Mouse (Mus musculus) liver, embryonic 11.5 days (tissue): ENCODE results near the gene Trpc5. TPM values are rescaled to one million over a fixed set of nuclear protein-coding genes. Genes with fewer than 3 reads are reported as not detected.

Experiments used
- ATAC-seq: fragments of 200-750 bp; cut with Nextera tagmentation; replicated peaks from 2 replicates; pipeline ENCODE4 v1.8.0; 2017; ENCODE audit warnings: moderate number of reproducible peaks, mild to moderate bottlenecking, moderate TSS enrichment, moderate library complexity; ENCODE audit not compliant: low FRiP score
- DNase-seq: peaks from one replicate; pipeline ENCODE4 v3.0.0-alpha.2; 2017; ENCODE audit warnings: low spot score
- H3K27ac ChIP-seq: fragments of 300-500 bp; sonication (generic); 2 replicates; pipeline ENCODE4 v1.5.1; 2014; ENCODE audit warnings: mild to moderate bottlenecking, low read depth, low read length, control low read depth
- H3K27me3 ChIP-seq: fragments of 300-500 bp; sonication (generic); replicated peaks from 2 replicates; pipeline ENCODE4 v1.6.1; 2014; ENCODE audit warnings: low read length, mixed read lengths; ENCODE audit not compliant: control insufficient read depth, insufficient read depth
- H3K36me3 ChIP-seq: fragments of 300-500 bp; sonication (generic); 2 replicates; pipeline ENCODE4 v1.6.1; 2014; ENCODE audit warnings: mild to moderate bottlenecking, low read length, moderate library complexity, mixed read lengths; ENCODE audit not compliant: control insufficient read depth, insufficient read depth
- H3K4me1 ChIP-seq: fragments of 300-500 bp; sonication (generic); replicated peaks from 2 replicates; pipeline ENCODE4 v1.6.1; 2014; ENCODE audit warnings: low read length, mixed read lengths; ENCODE audit not compliant: control insufficient read depth, insufficient read depth
- H3K4me2 ChIP-seq: fragments of 300-500 bp; sonication (generic); 2 replicates; pipeline ENCODE4 v1.6.1; 2014; ENCODE audit warnings: mild to moderate bottlenecking, control low read depth, moderate library complexity
- H3K4me3 ChIP-seq: fragments of 300-500 bp; sonication (generic); 2 replicates; pipeline ENCODE4 v1.5.1; 2014; ENCODE audit warnings: low read depth, low read length, control low read depth
- H3K9ac ChIP-seq: fragments of 300-500 bp; sonication (generic); 2 replicates; pipeline ENCODE4 v1.6.1; 2014; ENCODE audit warnings: low read depth, low read length, control low read depth
- H3K9me3 ChIP-seq: fragments of 300-500 bp; sonication (generic); 2 replicates; pipeline ENCODE4 v1.6.1; 2016; ENCODE audit warnings: low read length, inconsistent platforms, mixed read lengths; ENCODE audit not compliant: control insufficient read depth
- WGBS: fragments of 180-500 bp; shearing (Covaris S2); extraction: QIAGEN DNeasy Blood & Tissue Kit; methylation state at CpG from one replicate; pipeline ENCODE4 v1.1.7; 2014; 5-methylcytosine and 5-hydroxymethylcytosine counted together
- polyA plus RNA-seq: library from polyadenylated mRNA; unstranded; fragments of >200 nt; fragmentation: Nextera tagmentation; extraction: Ambion mirVana; gene quantifications from 2 replicates; pipeline ENCODE4 v1.2.1, GENCODE M21; 2014

Gene Trpc5
- 0.08 and 0.26 TPM in 2 replicates for polyA plus RNA-seq

- H3K36me3 ChIP-seq = no peaks in the 10 kb centered on the region
- ATAC-seq = no peak
- H3K9ac ChIP-seq = no peak within 1 kb of the TSS
- no peaks in the 10 kb centered on the region for H3K9me3 ChIP-seq
- peaks cover 29% of the 10 kb centered on the region for H3K27me3 ChIP-seq
- no peak for DNase-seq
- no peaks in the 10 kb centered on the region for H3K4me1 ChIP-seq
- peak within 1 kb of the TSS; percentile 36 for H3K4me3 ChIP-seq
- H3K27ac ChIP-seq = no peak within 1 kb of the TSS
- 38% methylated on average over 1 of the region's 1 CpGs for WGBS
- H3K4me2 ChIP-seq = peak within 1 kb of the TSS; percentile 52
Observed at GRCm38 (mm10) chrX:144688142-144688206, at the start of gene Trpc5. TSS of gene Trpc5 (minus strand) at chrX:144688180.

- Histone ChIP-seq H3K27me3 (no peaks in the 10 kb centered on the region), H3K36me3 (no peaks in the 10 kb centered on the region), H3K9ac (no peak overlapping the region), H3K4me3 (no peak overlapping the region), H3K4me1 (no peaks in the 10 kb centered on the region), H3K27ac (no peak overlapping the region), H3K4me2 (no peak overlapping the region), H3K9me3 (no peaks in the 10 kb centered on the region)
- ATAC-seq (no peak), DNase-seq (no peak)
- WGBS = 60% methylated on average over 1 of the region's 1 CpGs
Observed at GRCm38 (mm10) chrX:144716330-144716729, 28.4 kb upstream of the Trpc5 start.

- ATAC-seq (no peak), DNase-seq (no peak)
- Histone ChIP-seq H3K27ac (no peak overlapping the region), H3K36me3 (no peaks in the 10 kb centered on the region), H3K9me3 (no peaks in the 10 kb centered on the region), H3K9ac (no peak overlapping the region), H3K4me1 (no peaks in the 10 kb centered on the region), H3K4me2 (peak overlapping the region; percentile 52), H3K4me3 (0 out of 2 replicates have a peak overlapping the region, but pooled peaks have one; percentile 17), H3K27me3 (peaks cover 29% of the 10 kb centered on the region)
- 13% methylated on average over 7 of the region's 7 CpGs for WGBS
Observed at GRCm38 (mm10) chrX:144689859-144690181, 1.8 kb upstream of the Trpc5 start.

- Histone ChIP-seq H3K27me3 (peaks cover 29% of the 10 kb centered on the region), H3K36me3 (no peaks in the 10 kb centered on the region), H3K4me1 (no peaks in the 10 kb centered on the region), H3K4me2 (peak overlapping the region; percentile 52), H3K4me3 (peak overlapping the region; percentile 36), H3K9ac (no peak overlapping the region), H3K27ac (no peak overlapping the region), H3K9me3 (no peaks in the 10 kb centered on the region)
- WGBS = 11% methylated on average over 21 of the region's 21 CpGs
- ATAC-seq (peak; percentile 53), DNase-seq (peak; percentile 31)
Observed at GRCm38 (mm10) chrX:144689119-144689858, 1.3 kb upstream of the Trpc5 start.

- H3K27ac ChIP-seq = no peak within 1 kb of the TSS
- peak within 1 kb of the TSS; percentile 36 for H3K4me3 ChIP-seq
- ATAC-seq (peak; percentile 60), DNase-seq (no peak)
- H3K27me3 ChIP-seq = peaks cover 29% of the 10 kb centered on the region
- H3K36me3 ChIP-seq = no peaks in the 10 kb centered on the region
- no peaks in the 10 kb centered on the region for H3K4me1 ChIP-seq
- peak within 1 kb of the TSS; percentile 52 for H3K4me2 ChIP-seq
- 11% methylated on average over 13 of the region's 31 CpGs for WGBS
- H3K9me3 ChIP-seq = no peaks in the 10 kb centered on the region
- H3K9ac ChIP-seq = no peak within 1 kb of the TSS
Observed at GRCm38 (mm10) chrX:144688207-144689118, 483 bp upstream of the Trpc5 start, which contains the start of gene Rtl4. TSS of gene Rtl4 (plus strand) at chrX:144688907.

GRCm38 (mm10) chrX:144687742-144688141 lies 238 bp downstream of the Trpc5 start:
- no peaks in the 10 kb centered on the region for H3K36me3 ChIP-seq
- H3K4me2 ChIP-seq = peak overlapping the region; percentile 52
- H3K27me3 ChIP-seq = peaks cover 29% of the 10 kb centered on the region
- H3K4me1 ChIP-seq = no peaks in the 10 kb centered on the region
- H3K4me3 ChIP-seq = 0 out of 2 replicates have a peak overlapping the region, but pooled peaks have one; percentile 4
- no peak for ATAC-seq
- DNase-seq = peak; percentile 29
- WGBS = 23% methylated on average over 20 of the region's 20 CpGs
- H3K27ac ChIP-seq = no peak overlapping the region
- H3K9me3 ChIP-seq = no peaks in the 10 kb centered on the region
- H3K9ac ChIP-seq = no peak overlapping the region

- H3K36me3 ChIP-seq = no peaks in the 10 kb centered on the region
- H3K4me3 ChIP-seq = no peak overlapping the region
- no peaks in the 10 kb centered on the region for H3K9me3 ChIP-seq
- DNase-seq (no peak), ATAC-seq (no peak)
- no peaks in the 10 kb centered on the region for H3K4me1 ChIP-seq
- no peak overlapping the region for H3K4me2 ChIP-seq
- H3K27me3 ChIP-seq = peaks cover 2% of the 10 kb centered on the region; the same call in 1 of the 2 replicates
- no peak overlapping the region for H3K27ac ChIP-seq
- no peak overlapping the region for H3K9ac ChIP-seq
- WGBS = 54% methylated on average over 2 of the region's 2 CpGs
Observed at GRCm38 (mm10) chrX:144652196-144652595, 35.8 kb downstream of the Trpc5 start.

GRCm38 (mm10) chrX:144645394-144645793 lies 42.6 kb downstream of the Trpc5 start:
- ATAC-seq (no peak), DNase-seq (no peak)
- Histone ChIP-seq H3K4me2 (no peak overlapping the region), H3K9ac (no peak overlapping the region), H3K27ac (no peak overlapping the region), H3K4me1 (no peaks in the 10 kb centered on the region), H3K36me3 (no peaks in the 10 kb centered on the region), H3K4me3 (no peak overlapping the region), H3K27me3 (no peaks in the 10 kb centered on the region; the same call in 1 of the 2 replicates), H3K9me3 (no peaks in the 10 kb centered on the region)
- 30% methylated on average over 1 of the region's 1 CpGs for WGBS

- H3K4me2 ChIP-seq = no peak overlapping the region
- H3K27ac ChIP-seq = no peak overlapping the region
- whole genome bisulfite sequencing = 49% methylated on average over 2 of the region's 3 CpGs
- no peak for DNase-seq
- no peaks in the 10 kb centered on the region; the same call in 1 of the 2 replicates for H3K27me3 ChIP-seq
- no peaks in the 10 kb centered on the region for H3K4me1 ChIP-seq
- H3K36me3 ChIP-seq = no peaks in the 10 kb centered on the region
- H3K4me3 ChIP-seq = no peak overlapping the region
- H3K9ac ChIP-seq = no peak overlapping the region
- ATAC-seq = no peak
- no peaks in the 10 kb centered on the region for H3K9me3 ChIP-seq
Observed at GRCm38 (mm10) chrX:144644756-144645155, 43.2 kb downstream of the Trpc5 start.
